Mouse (Mus musculus): ENCODE results near the gene Man1c1. TPM values are rescaled to one million over a fixed set of nuclear protein-coding genes. Genes with fewer than 3 reads are reported as not detected.

Man1c1 gene
- polyA plus RNA-seq, 1 experiment from 2014 or later, result 5.1 TPM

DNA sequence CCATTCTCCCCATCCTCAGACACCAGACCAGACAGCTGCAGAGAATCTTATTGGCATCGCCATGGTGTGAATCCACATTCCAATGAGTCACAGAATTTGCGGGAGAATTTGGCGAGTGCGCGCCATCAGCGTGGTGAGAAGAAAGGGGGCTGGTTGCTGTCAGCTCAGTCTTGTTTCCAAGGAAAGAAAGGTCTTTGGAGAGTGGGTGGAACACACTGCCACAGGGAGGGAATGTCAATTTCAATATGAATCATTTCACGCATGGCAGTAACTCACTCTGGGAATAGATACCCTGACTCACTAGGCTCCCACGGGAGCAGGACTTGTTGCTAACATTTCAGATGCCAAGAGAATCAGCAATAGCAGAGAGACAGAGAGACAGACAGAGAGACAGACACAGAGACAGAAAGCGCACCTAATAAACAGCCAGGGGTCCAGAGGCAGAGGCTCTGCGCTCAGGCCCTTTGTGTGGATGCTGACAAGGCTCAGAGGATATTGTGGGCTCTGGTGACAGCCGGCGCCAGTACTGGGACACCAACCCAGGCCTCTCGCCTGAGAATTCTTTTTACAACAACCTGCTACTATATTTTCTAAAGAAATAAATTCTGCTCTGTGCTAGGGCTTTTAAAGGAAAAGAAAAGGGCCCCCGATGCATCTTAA is 72.5 kb downstream of the Man1c1 start:
- WGBS, result 64% methylated on average over 14 of the region's 14 CpGs
- ATAC-seq (replicated peaks; ENCODE audit: insufficient number of reproducible peaks, insufficient read depth, low FRiP score, low read depth), result no peak
- no peak overlapping the region for H3K4me3 ChIP-seq
- no peak overlapping the region for H3K4me2 ChIP-seq
- H3K4me1 ChIP-seq (replicated peaks), result peaks cover 67% of the 10 kb centered on the region
- H3K27me3 ChIP-seq, result no peaks in the 10 kb centered on the region
- H3K36me3 ChIP-seq, result no peaks in the 10 kb centered on the region
- H3K9me3 ChIP-seq (replicated peaks), result no peaks in the 10 kb centered on the region
- H3K9ac ChIP-seq, result 0 out of 2 replicates have a peak overlapping the region, but pooled peaks have one; percentile 1
- H3K27ac ChIP-seq, result peak overlapping the region; percentile 95

DNA sequence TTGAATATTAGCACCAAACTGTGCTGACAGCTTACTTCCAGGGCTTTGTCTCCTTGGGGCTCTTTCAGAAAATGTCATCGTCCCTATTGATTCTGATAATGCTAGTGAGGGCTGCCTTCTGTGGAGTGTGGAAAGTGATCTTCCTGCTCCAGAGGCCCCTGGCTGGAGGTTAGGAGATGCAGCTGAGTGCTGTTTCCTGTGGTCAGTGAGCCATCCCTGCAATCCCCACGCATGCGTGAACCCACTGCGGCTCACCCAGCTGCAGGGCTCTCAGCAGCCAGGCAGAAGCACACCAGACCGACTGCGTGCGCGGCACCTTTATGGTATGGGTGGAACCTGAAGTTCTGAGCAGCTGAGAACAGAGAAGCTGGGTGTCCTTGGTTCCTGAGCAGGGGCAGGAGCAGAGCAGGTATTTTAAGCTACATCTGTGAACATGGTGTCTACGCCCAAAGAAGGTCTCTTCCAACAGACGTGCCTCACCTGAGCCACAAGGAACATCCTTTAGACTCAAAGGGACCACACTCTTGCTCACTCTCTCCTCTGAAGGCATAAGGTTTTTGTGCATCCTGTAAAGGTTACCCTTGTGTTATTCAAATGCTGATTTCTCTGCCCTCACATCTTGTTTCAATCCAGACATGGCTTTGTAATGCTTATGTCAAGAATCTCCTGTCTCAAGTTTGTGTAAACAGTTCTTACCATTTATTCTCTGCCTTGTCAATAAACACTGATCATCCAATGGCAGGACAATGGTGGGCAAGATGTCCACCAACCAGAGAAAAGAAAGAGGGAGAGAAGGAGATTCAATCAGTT is 75.3 kb downstream of the Man1c1 start:
- no peak for ATAC-seq (replicated peaks; ENCODE audit: insufficient number of reproducible peaks, insufficient read depth, low FRiP score, low read depth)
- H3K4me2 ChIP-seq, result no peak overlapping the region
- H3K36me3 ChIP-seq, result no peaks in the 10 kb centered on the region
- peaks cover 83% of the 10 kb centered on the region for H3K4me1 ChIP-seq (replicated peaks)
- no peaks in the 10 kb centered on the region for H3K9me3 ChIP-seq (replicated peaks)
- WGBS, result 43% methylated on average over 10 of the region's 10 CpGs
- H3K27ac ChIP-seq, result peak overlapping the region; percentile 84
- no peak overlapping the region for H3K9ac ChIP-seq
- no peaks in the 10 kb centered on the region for H3K27me3 ChIP-seq
- H3K4me3 ChIP-seq, result no peak overlapping the region

DNA sequence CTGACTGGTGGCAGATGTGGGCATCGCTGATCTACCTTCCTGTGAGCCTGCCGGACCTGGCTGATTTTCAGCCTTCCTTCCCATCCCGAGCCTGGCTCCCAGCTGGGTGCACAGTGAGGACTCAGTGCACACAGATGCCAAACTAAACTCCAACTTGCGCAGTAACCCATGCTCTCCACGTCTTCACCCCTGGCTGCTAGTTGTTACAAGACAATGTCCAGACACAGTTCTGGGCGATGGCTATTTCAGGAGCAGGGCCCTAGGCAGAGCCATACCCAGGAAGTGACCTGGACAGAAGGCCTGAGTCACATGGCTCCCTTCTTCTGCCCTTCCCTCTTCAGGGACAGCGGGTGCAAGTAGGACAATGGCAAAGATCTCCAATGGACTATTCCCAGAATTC is 76.0 kb downstream of the Man1c1 start:
- Histone ChIP-seq H3K4me1 (replicated peaks) (peaks cover 78% of the 10 kb centered on the region), H3K9me3 (replicated peaks) (no peaks in the 10 kb centered on the region), H3K4me2 (peak overlapping the region; percentile 33), H3K27me3 (no peaks in the 10 kb centered on the region), H3K4me3 (no peak overlapping the region), H3K9ac (no peak overlapping the region; the same call in 1 of the 2 replicates), H3K36me3 (no peaks in the 10 kb centered on the region), H3K27ac (peak overlapping the region; percentile 84)
- WGBS, result 19% methylated on average over 7 of the region's 7 CpGs
- peak; percentile 78 for ATAC-seq (replicated peaks; ENCODE audit: insufficient number of reproducible peaks, insufficient read depth, low FRiP score, low read depth)

DNA sequence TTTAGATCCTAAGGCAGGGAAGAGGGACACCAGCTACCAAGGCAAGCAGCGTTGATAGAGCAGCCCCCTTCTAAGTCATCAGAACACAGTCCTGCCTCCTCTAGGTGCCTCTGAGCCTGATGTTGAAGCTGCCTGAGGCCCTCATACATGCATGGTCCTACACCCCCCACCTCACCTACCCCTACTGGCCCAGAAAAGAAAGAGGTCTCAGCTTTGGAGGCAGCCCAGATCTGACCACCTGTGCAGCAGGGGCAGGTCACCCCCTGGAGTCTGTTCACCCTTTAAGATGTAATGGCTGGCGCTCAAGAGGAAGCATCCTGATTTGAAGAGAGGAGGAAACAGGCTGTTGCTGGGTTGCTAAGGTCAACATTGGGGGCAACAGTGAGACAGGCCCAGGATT is 77.2 kb downstream of the Man1c1 start:
- WGBS, result 48% methylated on average over 2 of the region's 2 CpGs
- no peak overlapping the region; the same call in 1 of the 2 replicates for H3K4me2 ChIP-seq
- H3K4me1 ChIP-seq (replicated peaks), result peaks cover 66% of the 10 kb centered on the region
- H3K9me3 ChIP-seq (replicated peaks), result no peaks in the 10 kb centered on the region
- no peaks in the 10 kb centered on the region for H3K27me3 ChIP-seq
- ATAC-seq (replicated peaks; ENCODE audit: insufficient number of reproducible peaks, insufficient read depth, low FRiP score, low read depth), result no peak
- H3K9ac ChIP-seq, result no peak overlapping the region
- H3K27ac ChIP-seq, result peak overlapping the region; percentile 84
- no peaks in the 10 kb centered on the region for H3K36me3 ChIP-seq
- no peak overlapping the region for H3K4me3 ChIP-seq

DNA sequence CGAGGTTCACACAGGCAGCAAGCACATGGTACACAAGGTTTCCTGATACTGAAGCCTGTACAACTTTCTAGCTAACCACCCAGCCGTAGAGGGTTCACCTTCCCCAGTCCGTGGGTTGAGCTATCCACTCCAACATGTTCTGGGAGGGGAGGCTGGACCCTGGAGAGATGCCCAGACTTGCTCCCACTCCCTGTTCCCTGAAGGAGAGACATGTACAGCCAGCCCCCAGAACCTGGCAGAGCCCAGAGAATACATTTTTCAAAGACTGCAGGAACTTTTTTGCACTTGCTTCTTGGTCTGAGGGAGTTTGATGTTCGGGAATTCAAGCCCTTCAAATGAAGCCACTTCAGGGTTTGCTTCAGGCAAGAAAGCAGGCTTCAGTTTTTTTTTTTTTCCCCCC is 77.7 kb downstream of the Man1c1 start:
- WGBS, result 51% methylated on average over 4 of the region's 4 CpGs
- Histone ChIP-seq H3K4me1 (replicated peaks) (peaks cover 61% of the 10 kb centered on the region), H3K4me2 (no peak overlapping the region; the same call in 1 of the 2 replicates)

DNA sequence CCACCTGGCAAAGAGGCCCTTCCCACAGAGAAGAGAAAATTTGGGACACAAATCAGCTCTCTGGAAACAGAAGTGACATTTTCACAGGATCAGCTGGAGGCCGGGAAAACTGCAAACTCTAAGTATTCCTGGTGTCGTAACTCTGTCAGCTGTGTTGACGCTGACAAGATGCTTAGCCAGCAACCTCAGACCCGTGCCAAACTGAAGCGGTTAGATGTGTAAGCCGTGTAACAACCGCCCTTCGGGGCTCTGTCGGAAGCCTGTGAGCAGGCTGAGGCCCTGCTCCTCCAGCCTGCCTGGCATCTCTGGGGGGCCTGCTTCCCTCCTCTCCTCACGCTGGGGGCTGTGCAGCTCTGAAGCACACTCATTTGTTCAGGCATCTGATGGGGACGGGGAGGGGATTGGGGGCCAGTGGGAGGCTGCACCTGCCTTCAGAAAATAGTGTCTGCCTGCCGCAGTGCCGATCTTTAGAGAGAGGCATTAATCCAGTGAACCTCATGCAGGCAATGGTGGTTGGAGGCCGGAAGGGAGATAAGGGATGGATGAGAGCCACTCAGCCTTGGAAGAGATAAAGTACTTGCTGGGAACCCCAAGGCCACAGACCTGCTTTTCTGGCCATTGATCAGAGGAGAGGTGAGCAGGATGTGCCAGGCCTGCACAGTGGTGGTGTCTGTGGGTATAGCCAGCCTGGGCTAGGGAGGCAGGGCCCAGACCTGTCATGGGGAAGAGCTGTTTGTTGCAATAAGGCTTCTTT is 79.8 kb downstream of the Man1c1 start:
- no peak for ATAC-seq (replicated peaks; ENCODE audit: insufficient number of reproducible peaks, insufficient read depth, low FRiP score, low read depth)
- no peaks in the 10 kb centered on the region for H3K36me3 ChIP-seq
- H3K4me3 ChIP-seq, result no peak overlapping the region
- H3K4me2 ChIP-seq, result no peak overlapping the region
- H3K27ac ChIP-seq, result peak overlapping the region; percentile 61
- H3K9ac ChIP-seq, result peak overlapping the region; percentile 10; the same call in 1 of the 2 replicates
- no peaks in the 10 kb centered on the region for H3K9me3 ChIP-seq (replicated peaks)
- peaks cover 52% of the 10 kb centered on the region for H3K4me1 ChIP-seq (replicated peaks)
- no peaks in the 10 kb centered on the region for H3K27me3 ChIP-seq
- 22% methylated on average over 14 of the region's 14 CpGs for WGBS

More for the DNA sequence above, 77.7 kb downstream of the Man1c1 start:
- Histone ChIP-seq H3K36me3 (no peaks in the 10 kb centered on the region), H3K9me3 (replicated peaks) (no peaks in the 10 kb centered on the region), H3K27ac (peak overlapping the region; percentile 84), H3K9ac (no peak overlapping the region), H3K4me3 (no peak overlapping the region), H3K27me3 (no peaks in the 10 kb centered on the region)
- ATAC-seq (replicated peaks; ENCODE audit: insufficient number of reproducible peaks, insufficient read depth, low FRiP score, low read depth), result no peak

DNA sequence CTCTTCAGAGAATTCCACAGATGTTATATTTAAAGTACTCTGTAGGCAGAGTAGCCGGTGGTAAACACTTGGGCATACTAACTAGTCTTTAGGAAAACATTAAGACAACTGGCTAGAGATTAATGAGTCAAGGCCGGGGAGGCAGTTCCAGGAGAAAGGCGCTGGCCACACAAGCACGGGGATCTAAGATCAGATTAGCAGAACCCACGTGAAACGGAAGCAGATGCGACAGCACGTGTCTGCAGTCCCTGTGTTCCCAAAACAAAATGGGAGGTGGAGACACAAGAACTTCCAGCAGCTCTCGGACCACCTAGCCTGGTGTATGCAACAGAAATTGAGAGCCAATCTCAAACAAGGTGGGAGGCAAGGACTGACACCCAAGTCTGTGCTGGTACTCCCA is 82.4 kb downstream of the Man1c1 start:
- Histone ChIP-seq H3K36me3 (no peaks in the 10 kb centered on the region), H3K9me3 (replicated peaks) (no peaks in the 10 kb centered on the region), H3K9ac (no peak overlapping the region), H3K4me1 (replicated peaks) (peaks cover 26% of the 10 kb centered on the region), H3K27me3 (no peaks in the 10 kb centered on the region), H3K4me2 (no peak overlapping the region), H3K4me3 (no peak overlapping the region), H3K27ac (no peak overlapping the region)
- WGBS, result 63% methylated on average over 9 of the region's 9 CpGs
- no peak for ATAC-seq (replicated peaks; ENCODE audit: insufficient number of reproducible peaks, insufficient read depth, low FRiP score, low read depth)

DNA sequence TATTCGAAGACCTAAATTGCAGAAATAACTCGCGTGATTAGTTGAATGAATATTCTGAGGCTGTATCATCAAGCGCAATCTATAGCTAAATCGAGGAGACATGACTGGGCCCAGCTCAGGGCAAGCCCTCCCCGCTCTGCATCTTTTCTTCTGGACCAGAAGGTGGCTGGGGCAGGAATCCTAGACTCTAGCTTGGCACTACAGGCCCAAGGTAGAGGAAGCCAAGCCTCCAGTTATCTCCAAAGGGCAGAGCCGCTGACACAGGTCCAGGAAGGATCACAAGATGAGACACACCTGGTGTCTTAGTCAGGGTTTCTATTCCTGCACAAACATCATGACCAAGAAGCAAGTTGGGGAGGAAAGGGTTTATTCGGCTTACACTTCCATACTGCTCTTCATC is 83.8 kb downstream of the Man1c1 start:
- no peak overlapping the region for H3K9ac ChIP-seq
- no peak overlapping the region for H3K4me2 ChIP-seq
- WGBS, result 83% methylated on average over 8 of the region's 8 CpGs
- no peak overlapping the region for H3K27ac ChIP-seq
- ATAC-seq (replicated peaks; ENCODE audit: insufficient number of reproducible peaks, insufficient read depth, low FRiP score, low read depth), result no peak
- H3K36me3 ChIP-seq, result no peaks in the 10 kb centered on the region
- H3K4me1 ChIP-seq (replicated peaks), result peaks cover 16% of the 10 kb centered on the region
- H3K9me3 ChIP-seq (replicated peaks), result no peaks in the 10 kb centered on the region
- no peak overlapping the region for H3K4me3 ChIP-seq
- no peaks in the 10 kb centered on the region for H3K27me3 ChIP-seq

DNA sequence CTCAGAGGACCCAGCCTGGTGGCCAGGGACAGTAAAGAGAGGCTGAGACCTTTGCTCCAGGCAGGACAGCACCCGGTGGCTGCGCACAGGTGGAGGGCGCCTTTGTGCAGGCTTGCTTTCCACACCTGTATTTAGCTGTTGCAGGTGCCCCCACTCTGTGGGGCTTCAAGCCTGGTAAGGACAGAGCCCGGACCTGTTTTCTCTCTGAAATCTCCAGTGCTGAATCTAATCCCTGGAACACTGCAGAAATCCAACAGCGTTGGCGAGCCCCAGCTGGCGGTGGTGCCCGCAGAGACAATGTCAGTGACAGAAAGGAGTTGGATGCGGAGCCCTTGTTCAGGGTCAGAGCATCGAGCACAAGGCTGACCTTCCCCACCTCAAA is 84.6 kb downstream of the Man1c1 start:
- WGBS, result 81% methylated on average over 10 of the region's 10 CpGs
- no peak overlapping the region for H3K9ac ChIP-seq
- no peak for ATAC-seq (replicated peaks; ENCODE audit: insufficient number of reproducible peaks, insufficient read depth, low FRiP score, low read depth)
- H3K36me3 ChIP-seq, result no peaks in the 10 kb centered on the region
- H3K9me3 ChIP-seq (replicated peaks), result no peaks in the 10 kb centered on the region
- H3K27me3 ChIP-seq, result no peaks in the 10 kb centered on the region
- no peak overlapping the region for H3K27ac ChIP-seq
- H3K4me3 ChIP-seq, result no peak overlapping the region
- no peak overlapping the region for H3K4me2 ChIP-seq
- peaks cover 11% of the 10 kb centered on the region for H3K4me1 ChIP-seq (replicated peaks)

DNA sequence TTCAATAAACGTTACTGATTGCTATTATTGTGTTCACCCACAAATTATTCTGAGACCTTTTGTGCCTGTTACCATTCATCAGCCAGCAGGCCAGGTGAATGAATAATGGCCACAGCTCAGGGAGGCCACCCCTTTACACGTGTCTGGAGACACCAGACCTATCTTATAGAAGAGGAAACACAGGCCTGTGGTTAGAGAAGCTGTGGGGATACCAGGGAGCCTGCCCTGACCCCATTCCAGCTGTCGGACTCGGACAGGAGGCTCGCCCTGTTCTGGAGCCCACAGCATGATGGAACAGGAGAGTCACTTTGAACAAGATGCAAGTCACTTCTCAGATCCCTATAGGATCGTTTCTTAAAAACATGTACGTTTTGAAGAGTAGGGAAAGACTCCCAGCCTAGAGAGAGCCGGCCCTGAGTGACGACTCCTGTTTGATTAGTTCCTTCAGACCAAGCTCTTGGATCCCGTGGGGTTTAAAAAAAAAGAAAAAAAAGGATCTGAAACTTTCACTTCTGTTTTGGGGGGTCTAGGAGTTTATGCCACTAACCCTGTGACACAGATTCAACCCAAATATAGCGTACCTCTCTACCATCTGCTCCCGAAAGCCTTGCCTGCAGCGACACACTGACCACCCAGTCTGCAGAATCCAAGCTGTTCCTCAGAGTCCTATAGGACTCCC is 85.1 kb downstream of the Man1c1 start:
- Histone ChIP-seq H3K4me3 (no peak overlapping the region), H3K4me1 (replicated peaks) (peaks cover 7% of the 10 kb centered on the region), H3K4me2 (no peak overlapping the region), H3K9ac (no peak overlapping the region), H3K27me3 (no peaks in the 10 kb centered on the region), H3K36me3 (no peaks in the 10 kb centered on the region), H3K9me3 (replicated peaks) (no peaks in the 10 kb centered on the region), H3K27ac (no peak overlapping the region)
- ATAC-seq (replicated peaks; ENCODE audit: insufficient number of reproducible peaks, insufficient read depth, low FRiP score, low read depth), result no peak
- WGBS, result 83% methylated on average over 13 of the region's 13 CpGs

DNA sequence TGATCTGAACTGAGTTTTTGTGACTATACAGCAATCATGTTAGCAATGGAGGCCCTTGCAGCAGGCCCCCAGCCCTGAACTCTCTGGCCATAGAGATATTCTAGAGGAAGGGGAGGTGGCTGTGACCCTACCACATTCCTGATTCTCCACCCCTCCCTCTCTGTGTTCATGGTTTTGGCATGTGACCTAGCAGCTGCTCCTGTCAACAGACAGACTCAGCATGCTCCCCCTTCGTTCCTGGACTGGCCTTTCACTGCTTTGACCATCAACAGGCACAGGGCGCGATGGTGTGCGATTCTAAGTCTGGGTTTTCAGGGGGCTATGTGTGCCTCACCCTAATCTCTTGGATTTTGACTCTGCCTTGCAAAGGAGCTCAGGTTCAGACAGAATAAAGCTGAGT is 86.3 kb downstream of the Man1c1 start:
- peaks cover 4% of the 10 kb centered on the region; the same call in 1 of the 2 replicates for H3K4me1 ChIP-seq (replicated peaks)
- no peaks in the 10 kb centered on the region for H3K27me3 ChIP-seq
- H3K9me3 ChIP-seq (replicated peaks), result no peaks in the 10 kb centered on the region
- no peaks in the 10 kb centered on the region for H3K36me3 ChIP-seq
- H3K27ac ChIP-seq, result 0 out of 2 replicates have a peak overlapping the region, but pooled peaks have one; percentile 8
- WGBS, result 61% methylated on average over 4 of the region's 4 CpGs
- no peak for ATAC-seq (replicated peaks; ENCODE audit: insufficient number of reproducible peaks, insufficient read depth, low FRiP score, low read depth)
- H3K9ac ChIP-seq, result no peak overlapping the region
- H3K4me3 ChIP-seq, result no peak overlapping the region
- H3K4me2 ChIP-seq, result no peak overlapping the region

All from heart, embryonic 15.5 days (tissue).